Mouse (Mus musculus) adrenal gland, postnatal 4 days (tissue): Measurements from ENCODE around the gene Gm15217. TPM values are rescaled to one million over a fixed set of nuclear protein-coding genes. Genes with fewer than 3 reads are reported as not detected.
A peak's percentile ranks its signal among the peaks of the same experiment; 100 is the strongest.

Source experiments
- DNase-seq, 2 experiments: peaks; one replicate each; pipeline ENCODE4 v3.0.0; 2021 to 2022; ENCODE audit warnings: low spot score in 2 of 2, mixed read lengths in 2 of 2
- long read RNA-seq, 2 experiments: library from polyadenylated mRNA; stranded (forward); transcript quantifications; one replicate each; pipeline ENCODE4 v2.0.0; 2021
- total RNA-seq, 2 experiments: library from RNA; stranded (reverse); gene quantifications; 2 replicates each; pipeline ENCODE4 v1.2.3; 2021

Gm15217 gene
- 1 to 10 TPM in 1 of 2 experiments, not detected in 1; 1.2 TPM for total RNA-seq
- long read RNA-seq, experiment 1: 0 reads
- long read RNA-seq, experiment 2: 0 reads

- no peak for DNase-seq
Observed at GRCm38 (mm10) chr14:46379285-46379684, at the start of gene Gm15217. Gm15217 (plus strand) TSS chr14:46379414.

- no peak for DNase-seq
Observed at GRCm38 (mm10) chr14:46333421-46334237, 45.6 kb upstream of the Gm15217 start.

GRCm38 (mm10) chr14:46338801-46339200, 40.4 kb upstream of the Gm15217 start:
- no peak for DNase-seq

GRCm38 (mm10) chr14:46344750-46345149, 34.5 kb upstream of the Gm15217 start:
- DNase-seq: no peak

GRCm38 (mm10) chr14:46357286-46357685, 21.9 kb upstream of the Gm15217 start:
- no peak for DNase-seq

- DNase-seq: no peak
Observed at GRCm38 (mm10) chr14:46357696-46358095, 21.5 kb upstream of the Gm15217 start.

GRCm38 (mm10) chr14:46363209-46363608, 16.0 kb upstream of the Gm15217 start:
- DNase-seq: no peak

- DNase-seq: no peak
Observed at GRCm38 (mm10) chr14:46372452-46372851, 6.8 kb upstream of the Gm15217 start.

GRCm38 (mm10) chr14:46375796-46376195, 3.4 kb upstream of the Gm15217 start:
- no peak for DNase-seq

- DNase-seq: no peak
Observed at GRCm38 (mm10) chr14:46380286-46380721, 1.1 kb downstream of the Gm15217 start.

GRCm38 (mm10) chr14:46381457-46381856, 2.2 kb downstream of the Gm15217 start:
- DNase-seq: no peak

- DNase-seq: no peak
Observed at GRCm38 (mm10) chr14:46384946-46385691, 5.9 kb downstream of the Gm15217 start.

- no peak for DNase-seq
Observed at GRCm38 (mm10) chr14:46385701-46386477, 6.7 kb downstream of the Gm15217 start.

GRCm38 (mm10) chr14:46386478-46387356, 7.5 kb downstream of the Gm15217 start:
- no peak for DNase-seq

GRCm38 (mm10) chr14:46387357-46387671, 8.1 kb downstream of the Gm15217 start:
- DNase-seq: peak; percentile 42 to 66

- DNase-seq: no peak
Observed at GRCm38 (mm10) chr14:46387821-46388481, 8.7 kb downstream of the Gm15217 start.

GRCm38 (mm10) chr14:46388636-46389035, 9.4 kb downstream of the Gm15217 start:
- DNase-seq: no peak

GRCm38 (mm10) chr14:46389438-46390248, 10.4 kb downstream of the Gm15217 start:
- no peak for DNase-seq

- no peak for DNase-seq
Observed at GRCm38 (mm10) chr14:46390249-46390775, 11.1 kb downstream of the Gm15217 start, which contains the start of gene Bmp4. Bmp4 (minus strand) TSS chr14:46390669.
